Mouse (Mus musculus): ENCODE results near the gene Utrn. TPM values are rescaled to one million over a fixed set of nuclear protein-coding genes. Genes with fewer than 3 reads are reported as not detected.

Gene Utrn
- polyA plus RNA-seq, 1 experiment from 2014 or later, result 90.3 TPM

GRCm38 (mm10) chr10:12837636-12838035 lies 31.5 kb downstream of the Utrn start:
- Histone ChIP-seq H3K27me3 (ENCODE audit: control insufficient read depth, insufficient read depth, low read length) (no peaks in the 10 kb centered on the region), H3K4me3 (ENCODE audit: low read depth, low read length) (no peak overlapping the region), H3K9me3 (ENCODE audit: control insufficient read depth, low read depth, low read length) (no peaks in the 10 kb centered on the region), H3K4me1 (ENCODE audit: control insufficient read depth, insufficient read depth, low read length) (no peaks in the 10 kb centered on the region), H3K36me3 (ENCODE audit: control insufficient read depth, insufficient read depth, low read length) (no peaks in the 10 kb centered on the region), H3K27ac (ENCODE audit: low read length) (no peak overlapping the region), H3K9ac (replicated peaks; ENCODE audit: low read depth, low read length) (no peak overlapping the region), H3K4me2 (replicated peaks; ENCODE audit: low read depth, low read length) (no peak overlapping the region)
- ATAC-seq (ENCODE audit: insufficient number of reproducible peaks, insufficient read depth, low FRiP score, low read depth), result no peak
- WGBS, result 92% methylated on average over 1 of the region's 1 CpGs

DNA sequence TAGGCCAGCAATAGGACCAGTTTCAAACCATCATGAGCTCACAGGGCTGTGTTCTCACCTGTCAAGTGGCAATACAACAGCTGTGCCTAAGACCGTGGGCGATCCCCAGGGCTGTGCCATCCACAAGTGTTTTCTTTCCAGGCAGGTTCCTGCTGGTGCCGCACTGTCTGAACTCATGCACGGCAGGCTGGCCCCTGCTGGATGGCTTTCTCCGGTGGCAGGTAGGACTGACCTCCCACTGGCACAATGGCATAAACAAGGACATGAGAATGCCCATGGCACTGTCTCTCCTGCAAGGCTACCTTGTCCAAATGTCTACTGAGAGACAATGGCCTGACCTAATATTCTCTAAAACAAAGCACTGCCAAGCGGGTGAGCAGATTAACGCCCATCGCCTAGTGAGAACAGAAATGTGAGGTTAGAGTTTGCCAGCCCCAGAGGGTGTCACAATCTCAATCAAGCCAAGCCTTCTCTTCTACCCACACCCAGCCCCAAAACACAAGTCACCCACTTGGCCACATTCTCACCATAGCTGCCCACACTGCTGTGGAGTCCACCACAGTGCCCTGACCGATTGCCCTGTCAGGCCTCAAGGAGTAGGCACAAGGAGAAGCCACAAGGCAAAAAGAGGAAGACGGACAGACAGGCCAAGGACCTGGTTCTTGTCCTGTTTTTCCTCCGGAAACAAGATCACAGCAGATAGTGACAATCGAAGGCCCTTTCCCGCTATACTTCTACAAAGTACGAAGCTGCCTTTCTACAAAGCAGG lies 32.9 kb downstream of the Utrn start:
- no peak overlapping the region for H3K27ac ChIP-seq (ENCODE audit: low read length)
- H3K27me3 ChIP-seq (ENCODE audit: control insufficient read depth, insufficient read depth, low read length), result no peaks in the 10 kb centered on the region
- no peak overlapping the region for H3K4me3 ChIP-seq (ENCODE audit: low read depth, low read length)
- no peaks in the 10 kb centered on the region for H3K36me3 ChIP-seq (ENCODE audit: control insufficient read depth, insufficient read depth, low read length)
- no peak for ATAC-seq (ENCODE audit: insufficient number of reproducible peaks, insufficient read depth, low FRiP score, low read depth)
- H3K4me2 ChIP-seq (replicated peaks; ENCODE audit: low read depth, low read length), result no peak overlapping the region
- no peaks in the 10 kb centered on the region for H3K4me1 ChIP-seq (ENCODE audit: control insufficient read depth, insufficient read depth, low read length)
- 83% methylated on average over 14 of the region's 14 CpGs for WGBS
- no peak overlapping the region for H3K9ac ChIP-seq (replicated peaks; ENCODE audit: low read depth, low read length)
- H3K9me3 ChIP-seq (ENCODE audit: control insufficient read depth, low read depth, low read length), result no peaks in the 10 kb centered on the region

DNA sequence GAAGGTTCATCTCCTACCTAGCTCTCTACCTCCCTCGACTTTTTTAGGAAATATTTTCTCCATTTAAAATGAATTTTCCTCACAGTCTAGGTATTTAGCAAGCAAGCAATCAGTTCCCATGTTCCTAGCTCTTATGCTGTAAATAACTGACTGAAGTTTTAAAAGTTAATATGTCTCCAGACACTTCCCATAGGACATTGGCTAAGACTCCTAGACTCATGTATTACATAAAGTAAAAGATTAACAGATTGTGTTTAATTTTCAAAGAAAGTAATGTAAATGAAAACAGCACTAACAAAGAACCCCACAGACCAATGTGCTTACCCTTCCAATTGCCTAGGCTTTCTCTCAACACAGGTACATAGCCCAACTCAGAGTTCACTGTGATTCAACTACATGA lies 35.0 kb downstream of the Utrn start:
- no peak for ATAC-seq (ENCODE audit: insufficient number of reproducible peaks, insufficient read depth, low FRiP score, low read depth)
- 60% methylated on average over 1 of the region's 1 CpGs for WGBS
- Histone ChIP-seq H3K9ac (replicated peaks; ENCODE audit: low read depth, low read length) (no peak overlapping the region), H3K27ac (ENCODE audit: low read length) (no peak overlapping the region), H3K4me3 (ENCODE audit: low read depth, low read length) (no peak overlapping the region), H3K4me1 (ENCODE audit: control insufficient read depth, insufficient read depth, low read length) (no peaks in the 10 kb centered on the region), H3K4me2 (replicated peaks; ENCODE audit: low read depth, low read length) (no peak overlapping the region), H3K36me3 (ENCODE audit: control insufficient read depth, insufficient read depth, low read length) (no peaks in the 10 kb centered on the region), H3K9me3 (ENCODE audit: control insufficient read depth, low read depth, low read length) (no peaks in the 10 kb centered on the region), H3K27me3 (ENCODE audit: control insufficient read depth, insufficient read depth, low read length) (no peaks in the 10 kb centered on the region)

- H3K9ac ChIP-seq (replicated peaks; ENCODE audit: low read depth, low read length), result no peak overlapping the region
- H3K9me3 ChIP-seq (ENCODE audit: control insufficient read depth, low read depth, low read length), result no peaks in the 10 kb centered on the region
- H3K4me3 ChIP-seq (ENCODE audit: low read depth, low read length), result no peak overlapping the region
- H3K4me1 ChIP-seq (ENCODE audit: control insufficient read depth, insufficient read depth, low read length), result 0 out of 2 replicates have a peak, but pooled peaks cover 2% of the 10 kb centered on the region
- WGBS, result 85% methylated on average over 8 of the region's 8 CpGs
- H3K36me3 ChIP-seq (ENCODE audit: control insufficient read depth, insufficient read depth, low read length), result no peaks in the 10 kb centered on the region
- H3K27ac ChIP-seq (ENCODE audit: low read length), result no peak overlapping the region
- H3K27me3 ChIP-seq (ENCODE audit: control insufficient read depth, insufficient read depth, low read length), result no peaks in the 10 kb centered on the region
- no peak overlapping the region for H3K4me2 ChIP-seq (replicated peaks; ENCODE audit: low read depth, low read length)
- ATAC-seq (ENCODE audit: insufficient number of reproducible peaks, insufficient read depth, low FRiP score, low read depth), result no peak
These were observed 37.0 kb downstream of the Utrn start for GRCm38 (mm10) chr10:12832163-12832562.

GRCm38 (mm10) chr10:12827778-12828177 lies 41.4 kb downstream of the Utrn start:
- Histone ChIP-seq H3K9me3 (ENCODE audit: control insufficient read depth, low read depth, low read length) (no peaks in the 10 kb centered on the region), H3K27ac (ENCODE audit: low read length) (peak overlapping the region; percentile 72; the same call in 1 of the 2 replicates), H3K4me1 (ENCODE audit: control insufficient read depth, insufficient read depth, low read length) (peaks cover 9% of the 10 kb centered on the region; the same call in 1 of the 2 replicates), H3K9ac (replicated peaks; ENCODE audit: low read depth, low read length) (no peak overlapping the region), H3K36me3 (ENCODE audit: control insufficient read depth, insufficient read depth, low read length) (no peaks in the 10 kb centered on the region), H3K4me3 (ENCODE audit: low read depth, low read length) (no peak overlapping the region), H3K27me3 (ENCODE audit: control insufficient read depth, insufficient read depth, low read length) (no peaks in the 10 kb centered on the region), H3K4me2 (replicated peaks; ENCODE audit: low read depth, low read length) (no peak overlapping the region)
- WGBS, result 53% methylated on average over 4 of the region's 4 CpGs
- no peak for ATAC-seq (ENCODE audit: insufficient number of reproducible peaks, insufficient read depth, low FRiP score, low read depth)

DNA sequence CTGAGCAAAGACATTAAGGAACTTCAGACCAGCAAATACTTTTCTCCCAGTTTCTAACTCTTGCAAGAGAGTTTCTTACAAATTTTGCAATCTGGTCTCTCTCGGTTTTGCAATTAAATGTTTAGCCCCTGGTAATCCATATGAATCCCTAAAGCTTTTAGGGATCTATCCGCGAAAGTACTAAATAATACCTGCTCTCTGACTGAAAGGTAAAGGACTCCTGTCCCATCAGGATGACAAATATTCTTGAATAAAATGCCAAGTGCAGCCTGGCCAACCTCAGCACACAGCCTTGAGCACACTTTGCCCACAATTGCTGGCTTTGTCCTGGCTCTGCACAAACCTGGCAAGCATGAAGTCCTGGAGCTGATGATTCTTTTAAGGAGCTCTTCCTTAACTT lies 41.9 kb downstream of the Utrn start:
- H3K4me1 ChIP-seq (ENCODE audit: control insufficient read depth, insufficient read depth, low read length), result peaks cover 9% of the 10 kb centered on the region; the same call in 1 of the 2 replicates
- no peaks in the 10 kb centered on the region for H3K36me3 ChIP-seq (ENCODE audit: control insufficient read depth, insufficient read depth, low read length)
- ATAC-seq (ENCODE audit: insufficient number of reproducible peaks, insufficient read depth, low FRiP score, low read depth), result no peak
- no peaks in the 10 kb centered on the region for H3K27me3 ChIP-seq (ENCODE audit: control insufficient read depth, insufficient read depth, low read length)
- 0 out of 2 replicates have a peak overlapping the region, but pooled peaks have one; percentile 10 for H3K4me2 ChIP-seq (replicated peaks; ENCODE audit: low read depth, low read length)
- peak overlapping the region; percentile 72; the same call in 1 of the 2 replicates for H3K27ac ChIP-seq (ENCODE audit: low read length)
- no peak overlapping the region for H3K9ac ChIP-seq (replicated peaks; ENCODE audit: low read depth, low read length)
- 60% methylated on average over 3 of the region's 3 CpGs for WGBS
- H3K9me3 ChIP-seq (ENCODE audit: control insufficient read depth, low read depth, low read length), result no peaks in the 10 kb centered on the region
- H3K4me3 ChIP-seq (ENCODE audit: low read depth, low read length), result no peak overlapping the region

GRCm38 (mm10) chr10:12826760-12827281 lies 42.3 kb downstream of the Utrn start:
- WGBS, result 48% methylated on average over 6 of the region's 6 CpGs
- 0 out of 2 replicates have a peak overlapping the region, but pooled peaks have one; percentile 8 for H3K4me3 ChIP-seq (ENCODE audit: low read depth, low read length)
- H3K27ac ChIP-seq (ENCODE audit: low read length), result peak overlapping the region; percentile 72; the same call in 1 of the 2 replicates
- peak; percentile 87 for ATAC-seq (ENCODE audit: insufficient number of reproducible peaks, insufficient read depth, low FRiP score, low read depth)
- H3K4me1 ChIP-seq (ENCODE audit: control insufficient read depth, insufficient read depth, low read length), result peaks cover 9% of the 10 kb centered on the region; the same call in 1 of the 2 replicates
- H3K9ac ChIP-seq (replicated peaks; ENCODE audit: low read depth, low read length), result no peak overlapping the region
- peak overlapping the region; percentile 22; the same call in 1 of the 2 replicates for H3K4me2 ChIP-seq (replicated peaks; ENCODE audit: low read depth, low read length)
- H3K36me3 ChIP-seq (ENCODE audit: control insufficient read depth, insufficient read depth, low read length), result no peaks in the 10 kb centered on the region
- H3K27me3 ChIP-seq (ENCODE audit: control insufficient read depth, insufficient read depth, low read length), result no peaks in the 10 kb centered on the region
- H3K9me3 ChIP-seq (ENCODE audit: control insufficient read depth, low read depth, low read length), result no peaks in the 10 kb centered on the region

DNA sequence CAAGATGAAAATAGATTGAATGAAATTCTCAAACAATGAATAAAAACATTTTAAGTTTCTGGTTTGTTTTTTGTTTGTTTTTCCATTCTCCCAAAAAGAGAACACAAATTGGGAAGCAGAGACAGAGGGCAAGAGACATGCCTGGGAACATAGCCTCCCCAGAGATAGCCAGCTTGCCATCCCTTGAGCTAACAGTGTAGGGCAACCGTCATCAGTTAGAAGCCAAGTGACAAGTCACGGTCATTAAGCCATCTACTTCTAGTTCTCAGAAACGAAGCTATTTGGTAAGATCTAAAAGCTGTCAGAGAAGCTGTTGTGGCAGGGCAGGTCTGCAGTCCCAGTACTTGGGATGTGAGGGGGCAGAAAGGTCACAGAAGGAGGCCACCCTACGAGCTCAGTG lies 44.8 kb downstream of the Utrn start:
- Histone ChIP-seq H3K9ac (replicated peaks; ENCODE audit: low read depth, low read length) (no peak overlapping the region), H3K4me1 (ENCODE audit: control insufficient read depth, insufficient read depth, low read length) (peaks cover 9% of the 10 kb centered on the region; the same call in 1 of the 2 replicates), H3K4me3 (ENCODE audit: low read depth, low read length) (no peak overlapping the region), H3K4me2 (replicated peaks; ENCODE audit: low read depth, low read length) (no peak overlapping the region), H3K9me3 (ENCODE audit: control insufficient read depth, low read depth, low read length) (no peaks in the 10 kb centered on the region), H3K36me3 (ENCODE audit: control insufficient read depth, insufficient read depth, low read length) (no peaks in the 10 kb centered on the region), H3K27me3 (ENCODE audit: control insufficient read depth, insufficient read depth, low read length) (no peaks in the 10 kb centered on the region), H3K27ac (ENCODE audit: low read length) (no peak overlapping the region)
- ATAC-seq (ENCODE audit: insufficient number of reproducible peaks, insufficient read depth, low FRiP score, low read depth), result no peak
- 45% methylated on average over 4 of the region's 4 CpGs for WGBS

Measured in stomach, embryonic 14.5 days (tissue).